Mouse (Mus musculus): ENCODE results near the gene H1f0. TPM values are rescaled to one million over a fixed set of nuclear protein-coding genes. Genes with fewer than 3 reads are reported as not detected.

The H1f0 gene
- polyA plus RNA-seq, 1 experiment from 2014 or later, result 214 TPM

Small RNA genes lying within 50 kb of the gene (microRNA-seq; reads per million reads assigned to microRNA genes)
- gene Mir6956, result 2.2 reads per million, percentile 3 among the genes with 10 or more reads in this experiment

Other genes starting within 250 kb of the H1f0 start
- 2.4 and 2.6 TPM in 2 replicates for gene Card10, start 225.4 kb upstream of the H1f0 start, polyA plus RNA-seq (2015; fragmentation: Nextera tagmentation; extraction: Ambion mirVana)
- 14.7 and 15.5 TPM in 2 replicates for gene Cdc42ep1, start 185.8 kb upstream of the H1f0 start, polyA plus RNA-seq (2015; fragmentation: Nextera tagmentation; extraction: Ambion mirVana)
- 0.68 TPM in 1 of 2 replicates, not detected in the other for gene Lgals2, start 172.9 kb upstream of the H1f0 start, polyA plus RNA-seq (2015; fragmentation: Nextera tagmentation; extraction: Ambion mirVana)
- 44.7 and 51.9 TPM in 2 replicates for gene Gga1, start 151.3 kb upstream of the H1f0 start, polyA plus RNA-seq (2015; fragmentation: Nextera tagmentation; extraction: Ambion mirVana)
- not detected in 2 replicates for gene Gm49510, start 128.8 kb upstream of the H1f0 start, polyA plus RNA-seq (2015; fragmentation: Nextera tagmentation; extraction: Ambion mirVana)
- gene Sh3bp1, start 128.7 kb upstream of the H1f0 start, polyA plus RNA-seq (2015; fragmentation: Nextera tagmentation; extraction: Ambion mirVana), result 4.2 and 4.5 TPM in 2 replicates
- gene Pdxp, start 114.5 kb upstream of the H1f0 start, polyA plus RNA-seq (2015; fragmentation: Nextera tagmentation; extraction: Ambion mirVana), result 96.1 and 110 TPM in 2 replicates
- 113 and 134 TPM in 2 replicates for gene Lgals1, start 101.7 kb upstream of the H1f0 start, polyA plus RNA-seq (2015; fragmentation: Nextera tagmentation; extraction: Ambion mirVana)
- 57.3 and 69.1 TPM in 2 replicates for gene Nol12, start 93.5 kb upstream of the H1f0 start, polyA plus RNA-seq (2015; fragmentation: Nextera tagmentation; extraction: Ambion mirVana)
- 42.7 and 43.3 TPM in 2 replicates for gene Triobp, start 80.7 kb upstream of the H1f0 start, polyA plus RNA-seq (2015; fragmentation: Nextera tagmentation; extraction: Ambion mirVana)
- 0.13 and 0.38 TPM in 2 replicates for gene Galr3, start 13.4 kb downstream of the H1f0 start, polyA plus RNA-seq (2015; fragmentation: Nextera tagmentation; extraction: Ambion mirVana)
- 56.0 and 59.7 TPM in 2 replicates for gene Ankrd54, start 34.4 kb downstream of the H1f0 start, polyA plus RNA-seq (2015; fragmentation: Nextera tagmentation; extraction: Ambion mirVana)
- 167 and 177 TPM in 2 replicates for gene Eif3l, start 46.7 kb downstream of the H1f0 start, polyA plus RNA-seq (2015; fragmentation: Nextera tagmentation; extraction: Ambion mirVana)
- 12.4 and 15.0 TPM in 2 replicates for gene Micall1, start 80.4 kb downstream of the H1f0 start, polyA plus RNA-seq (2015; fragmentation: Nextera tagmentation; extraction: Ambion mirVana)
- 253 and 258 TPM in 2 replicates for gene Polr2f, start 112.6 kb downstream of the H1f0 start, polyA plus RNA-seq (2015; fragmentation: Nextera tagmentation; extraction: Ambion mirVana)
- gene 1700088E04Rik, start 112.8 kb downstream of the H1f0 start, polyA plus RNA-seq (2015; fragmentation: Nextera tagmentation; extraction: Ambion mirVana), result 17.2 and 22.0 TPM in 2 replicates
- 8.2 and 8.9 TPM in 2 replicates for gene Sox10, start 136.8 kb downstream of the H1f0 start, polyA plus RNA-seq (2015; fragmentation: Nextera tagmentation; extraction: Ambion mirVana)
- gene Pick1, start 200.7 kb downstream of the H1f0 start, polyA plus RNA-seq (2015; fragmentation: Nextera tagmentation; extraction: Ambion mirVana), result 88.6 and 93.2 TPM in 2 replicates
- 1.0 and 1.4 TPM in 2 replicates for gene Gm49486, start 200.9 kb downstream of the H1f0 start, polyA plus RNA-seq (2015; fragmentation: Nextera tagmentation; extraction: Ambion mirVana)
- gene Slc16a8, start 226.3 kb downstream of the H1f0 start, polyA plus RNA-seq (2015; fragmentation: Nextera tagmentation; extraction: Ambion mirVana), result 1.00 and 1.2 TPM in 2 replicates